Mouse (Mus musculus) heart, embryonic 14.5 days (tissue): Measurements from ENCODE around the gene Kmt2b. TPM values are rescaled to one million over a fixed set of nuclear protein-coding genes. Genes with fewer than 3 reads are reported as not detected.

Experiments used
- ATAC-seq: fragments of 200-750 bp; cut with Nextera tagmentation; 2 replicates; pipeline ENCODE4 v1.8.0; 2017; ENCODE audit warnings: low read depth, moderate TSS enrichment; ENCODE audit not compliant: insufficient number of reproducible peaks, insufficient read depth, low FRiP score
- H3K27ac ChIP-seq, 2 experiments: fragments of 200-500 bp in 1 of 2; fragments of 300-500 bp in 1 of 2; sonication (generic) in 1 of 2; replicated peaks in 1 of 2; 2 replicates each; pipeline ENCODE4 v1.5.1; 2012 to 2014; ENCODE audit warnings: low read depth in 2 of 2, low read length in 2 of 2, control low read depth in 1 of 2, mild to moderate bottlenecking in 1 of 2, mixed read lengths in 1 of 2; ENCODE audit not compliant: control insufficient read depth in 1 of 2, insufficient read depth in 1 of 2
- H3K27me3 ChIP-seq: fragments of 300-500 bp; sonication (generic); 2 replicates; pipeline ENCODE4 v1.6.1; 2014; ENCODE audit warnings: mild to moderate bottlenecking, low read length, control low read depth; ENCODE audit not compliant: control insufficient read depth, insufficient read depth
- H3K36me3 ChIP-seq: fragments of 300-500 bp; sonication (generic); 2 replicates; pipeline ENCODE4 v1.6.1; 2014; ENCODE audit warnings: mild to moderate bottlenecking, control low read depth, low read length, mixed read lengths; ENCODE audit not compliant: control insufficient read depth, insufficient read depth
- H3K4me1 ChIP-seq, 2 experiments: fragments of 200-500 bp in 1 of 2; fragments of 300-500 bp in 1 of 2; sonication (generic) in 1 of 2; 2 replicates each; pipeline ENCODE4 v1.6.1; 2012 to 2014; ENCODE audit warnings: low read length in 2 of 2, control low read depth in 1 of 2, mixed read lengths in 1 of 2; ENCODE audit not compliant: control insufficient read depth in 2 of 2, insufficient read depth in 2 of 2
- H3K4me2 ChIP-seq: fragments of 300-500 bp; sonication (generic); 2 replicates; pipeline ENCODE4 v1.6.1; 2014; ENCODE audit warnings: mild to moderate bottlenecking, low read length
- H3K4me3 ChIP-seq, 2 experiments: fragments of 200-500 bp in 1 of 2; fragments of 300-500 bp in 1 of 2; sonication (generic) in 1 of 2; 2 replicates each; pipeline ENCODE4 v1.5.1; 2012 to 2014; ENCODE audit warnings: low read length in 2 of 2, mild to moderate bottlenecking in 2 of 2, control low read depth in 1 of 2, low read depth in 1 of 2, moderate library complexity in 1 of 2; ENCODE audit not compliant: control insufficient read depth in 1 of 2, insufficient read depth in 1 of 2
- H3K9ac ChIP-seq: fragments of 300-500 bp; sonication (generic); 2 replicates; pipeline ENCODE4 v1.6.1; 2014; ENCODE audit warnings: mild to moderate bottlenecking, low read length
- H3K9me3 ChIP-seq: fragments of 300-500 bp; sonication (generic); 2 replicates; pipeline ENCODE4 v1.6.1; 2016; ENCODE audit warnings: low read length, control low read depth; ENCODE audit not compliant: control insufficient read depth
- WGBS: fragments of 180-500 bp; shearing (Covaris S2); extraction: QIAGEN DNeasy Blood & Tissue Kit; methylation state at CpG from one replicate; pipeline ENCODE4 v1.1.7; 2014; 5-methylcytosine and 5-hydroxymethylcytosine counted together
- polyA plus RNA-seq: library from polyadenylated mRNA; unstranded; fragments of >200 nt; fragmentation: Nextera tagmentation; extraction: Ambion mirVana; gene quantifications from 2 replicates; pipeline ENCODE4 v1.2.1, GENCODE M21; 2014

Gene Kmt2b
- polyA plus RNA-seq, 1 experiment from 2014 or later: 9.7 TPM

GRCm38 (mm10) chr7:30563117-30563905 lies 25.2 kb downstream of the Kmt2b start, which contains the start of the genes U2af1l4, Gm49396 and Psenen:
Gene U2af1l4, plus strand, starts transcription at chr7:30563301.
Gene Gm49396, plus strand, starts transcription at chr7:30563344.
Gene Psenen, minus strand, starts transcription at chr7:30563627.
- Histone ChIP-seq H3K36me3 (peaks cover 42% of the 10 kb centered on the region), H3K4me3 (peak within 1 kb of the TSS; percentile 79 to 80), H3K4me2 (peak within 1 kb of the TSS; percentile 88), H3K27me3 (no peaks in the 10 kb centered on the region), H3K27ac (peak within 1 kb of the TSS; percentile 95 to 98), H3K9me3 (no peaks in the 10 kb centered on the region), H3K4me1 (peaks cover 5 to 11% of the 10 kb centered on the region in 2 experiments), H3K9ac (peak within 1 kb of the TSS; percentile 90)
- under 1% methylated on average over 45 of the region's 45 CpGs for WGBS
- peak; percentile 89 for ATAC-seq

- Histone ChIP-seq H3K4me2 (peak overlapping the region; percentile 88), H3K4me1 (peaks cover 5 to 17% of the 10 kb centered on the region in 2 experiments), H3K9me3 (no peaks in the 10 kb centered on the region), H3K36me3 (peaks cover 36% of the 10 kb centered on the region), H3K4me3 (peak overlapping the region; percentile 71 to 80), H3K27ac (peak overlapping the region; percentile 65 to 98), H3K27me3 (no peaks in the 10 kb centered on the region), H3K9ac (peak overlapping the region; percentile 90)
- no peak for ATAC-seq
- under 1% methylated on average over 27 of the region's 27 CpGs for WGBS
These were observed 25.9 kb downstream of the Kmt2b start for GRCm38 (mm10) chr7:30562526-30563116.

GRCm38 (mm10) chr7:30560296-30560695 lies 28.2 kb downstream of the Kmt2b start:
- no peak for ATAC-seq
- 63% methylated on average over 2 of the region's 2 CpGs for WGBS
- Histone ChIP-seq H3K4me1 (peaks cover 5 to 17% of the 10 kb centered on the region in 2 experiments), H3K36me3 (peaks cover 35% of the 10 kb centered on the region), H3K27ac (0 out of 4 replicates have a peak overlapping the region, but pooled peaks of 1 of the 2 experiments have one; percentile 56), H3K9ac (peak overlapping the region; percentile 64), H3K9me3 (no peaks in the 10 kb centered on the region), H3K4me2 (peak overlapping the region; percentile 88), H3K4me3 (peak overlapping the region in 1 of 2 experiments; percentile 69; a peak in 2 of 4 replicates), H3K27me3 (no peaks in the 10 kb centered on the region)

GRCm38 (mm10) chr7:30559443-30559954 lies 29.0 kb downstream of the Kmt2b start, which contains the start of gene Lin37:
Gene Lin37, minus strand, starts transcription at chr7:30559838.
- under 1% methylated on average over 20 of the region's 20 CpGs for WGBS

GRCm38 (mm10) chr7:30558656-30559442 lies 29.7 kb downstream of the Kmt2b start:
- no peak for ATAC-seq
- no peaks in the 10 kb centered on the region for H3K27me3 ChIP-seq
- peak overlapping the region; percentile 85 for H3K9ac ChIP-seq
- H3K9me3 ChIP-seq: no peaks in the 10 kb centered on the region
- H3K4me1 ChIP-seq: peaks cover 4 to 20% of the 10 kb centered on the region in 2 experiments
- peaks cover 34% of the 10 kb centered on the region for H3K36me3 ChIP-seq
- H3K27ac ChIP-seq: peak overlapping the region in 1 of 2 experiments; percentile 51; a peak in 2 of 4 replicates
- H3K4me2 ChIP-seq: peak overlapping the region; percentile 88
- 14% methylated on average over 12 of the region's 12 CpGs for WGBS
- H3K4me3 ChIP-seq: peak overlapping the region; percentile 65 to 69

More at GRCm38 (mm10) chr7:30559443-30559954, 29.0 kb downstream of the Kmt2b start, which contains the start of gene Lin37:
- Histone ChIP-seq H3K4me2 (peak within 1 kb of the TSS; percentile 88), H3K27ac (peak within 1 kb of the TSS in 1 of 2 experiments; percentile 56; a peak in 2 of 4 replicates), H3K27me3 (no peaks in the 10 kb centered on the region), H3K36me3 (peaks cover 35% of the 10 kb centered on the region), H3K9me3 (no peaks in the 10 kb centered on the region), H3K4me3 (peak within 1 kb of the TSS; percentile 65 to 69), H3K4me1 (peaks cover 5 to 17% of the 10 kb centered on the region in 2 experiments), H3K9ac (peak within 1 kb of the TSS; percentile 85)
- ATAC-seq: peak; percentile 80

GRCm38 (mm10) chr7:30557901-30558514 lies 30.5 kb downstream of the Kmt2b start:
- peak overlapping the region in 1 of 2 experiments; percentile 69; a peak in 1 of 4 replicates for H3K4me3 ChIP-seq
- H3K27me3 ChIP-seq: no peaks in the 10 kb centered on the region
- H3K4me2 ChIP-seq: peak overlapping the region; percentile 88
- H3K27ac ChIP-seq: no peak overlapping the region
- H3K9ac ChIP-seq: peak overlapping the region; percentile 85; the same call in 1 of the 2 replicates
- H3K36me3 ChIP-seq: peaks cover 34% of the 10 kb centered on the region
- peaks cover 8 to 28% of the 10 kb centered on the region in 2 experiments for H3K4me1 ChIP-seq
- 90% methylated on average over 13 of the region's 13 CpGs for WGBS
- H3K9me3 ChIP-seq: no peaks in the 10 kb centered on the region
- ATAC-seq: no peak
